Comparison of ENCODE assay signal across 14 mouse cellular contexts in genomic region chr10:39612131-39612530, GRCm38 (mm10). TPM values are rescaled to one million over a fixed set of nuclear protein-coding genes. Genes with fewer than 3 reads are reported as not detected.
DNase-seq lines count a peak whose midpoint lies in the region; ATAC-seq lines count a peak whose summit lies in the region.
"Had no signal": no experiment of that assay in that cellular context is flagged by ENCODE, and none has a peak within 500 bp of the region (broad histone marks: within the 10 kb centered on the region; RNA-seq: fewer than 3 reads in every experiment).

No protein-coding gene starts in this region.

- peak overlapping the region; percentile 79; the same call in 1 of the 2 replicates for H3K4me2 ChIP-seq in heart, embryonic 13.5 days
- peak overlapping the region; percentile 63 for H3K4me2 ChIP-seq in lung, embryonic 16.5 days (ENCODE audit: low read depth, low read length)
- peak overlapping the region; percentile 54 for H3K4me2 ChIP-seq in stomach, embryonic 14.5 days (replicated peaks; ENCODE audit: low read depth, low read length)
- H3K4me2 ChIP-seq in hindbrain, embryonic 16.5 days (ENCODE audit: low read length) = no peak overlapping the region

- ATAC-seq in heart, embryonic 13.5 days (ENCODE audit: extremely low read depth, insufficient number of reproducible peaks, low FRiP score, low TSS enrichment) = no peak
- no peak for ATAC-seq in lung, embryonic 16.5 days (ENCODE audit: low read depth)
- peak; percentile 34; the same call in 1 of the 2 replicates for ATAC-seq in granulocyte monocyte progenitor cell, adult 5-6 weeks (replicated peaks; ENCODE audit: poor library complexity, severe bottlenecking)
- ATAC-seq in stomach, embryonic 14.5 days (ENCODE audit: insufficient number of reproducible peaks, insufficient read depth, low FRiP score, low read depth) = no peak
- no peak for ATAC-seq in hindbrain, embryonic 16.5 days
- ATAC-seq: midbrain, embryonic 16.5 days had no signal

- H3K9ac ChIP-seq in heart, embryonic 13.5 days = no peak overlapping the region
- H3K9ac ChIP-seq in lung, embryonic 16.5 days (ENCODE audit: low read length) = 0 out of 2 replicates have a peak overlapping the region, but pooled peaks have one; percentile 5
- H3K9ac ChIP-seq in stomach, embryonic 14.5 days (replicated peaks; ENCODE audit: low read depth, low read length) = no peak overlapping the region
- no peak overlapping the region for H3K9ac ChIP-seq in hindbrain, embryonic 16.5 days (ENCODE audit: low read depth, low read length)
- H3K9ac ChIP-seq: liver, embryonic 15.5 days had no signal

- WGBS in heart, embryonic 13.5 days = 59% methylated on average over 2 of the region's 2 CpGs
- 43% methylated on average over 2 of the region's 2 CpGs for WGBS in lung, embryonic 16.5 days
- WGBS in stomach, embryonic 14.5 days = 56% methylated on average over 2 of the region's 2 CpGs
- 59% methylated on average over 2 of the region's 2 CpGs for WGBS in hindbrain, embryonic 16.5 days

- no peak overlapping the region for H3K4me3 ChIP-seq in heart, embryonic 13.5 days
- H3K4me3 ChIP-seq in lung, embryonic 16.5 days (ENCODE audit: low read length) = peak overlapping the region; percentile 57; the same call in 1 of the 2 replicates
- 0 out of 2 replicates have a peak overlapping the region, but pooled peaks have one; percentile 47 for H3K4me3 ChIP-seq in stomach, embryonic 14.5 days (ENCODE audit: low read depth, low read length)
- no peak overlapping the region for H3K4me3 ChIP-seq in hindbrain, embryonic 16.5 days (ENCODE audit: low read length)

- H3K27me3 ChIP-seq in heart, embryonic 13.5 days (replicated peaks) = no peaks in the 10 kb centered on the region
- H3K27me3 ChIP-seq in lung, embryonic 16.5 days (ENCODE audit: control insufficient read depth, insufficient read depth, low read depth, low read length) = no peaks in the 10 kb centered on the region
- H3K27me3 ChIP-seq in stomach, embryonic 14.5 days (ENCODE audit: control insufficient read depth, insufficient read depth, low read length) = no peaks in the 10 kb centered on the region
- H3K27me3 ChIP-seq in hindbrain, embryonic 16.5 days (replicated peaks; ENCODE audit: control insufficient read depth, insufficient read depth, low read length) = no peaks in the 10 kb centered on the region
- H3K27me3 ChIP-seq: liver, embryonic 15.5 days had no signal

- H3K27ac ChIP-seq in heart, embryonic 13.5 days (replicated peaks) = peak overlapping the region; percentile 96
- peak overlapping the region; percentile 99 for H3K27ac ChIP-seq in lung, embryonic 16.5 days (ENCODE audit: low read length)
- H3K27ac ChIP-seq in stomach, embryonic 14.5 days (ENCODE audit: low read length) = peak overlapping the region; percentile 98
- no peak overlapping the region for H3K27ac ChIP-seq in hindbrain, embryonic 16.5 days (ENCODE audit: low read depth, low read length)

- H3K4me1 ChIP-seq in heart, embryonic 13.5 days = peaks cover 46% of the 10 kb centered on the region
- peaks cover 41% of the 10 kb centered on the region for H3K4me1 ChIP-seq in lung, embryonic 16.5 days (replicated peaks; ENCODE audit: control insufficient read depth, insufficient read depth, low read length)
- H3K4me1 ChIP-seq in stomach, embryonic 14.5 days (ENCODE audit: control insufficient read depth, insufficient read depth, low read length) = peaks cover 29% of the 10 kb centered on the region
- peaks cover 14% of the 10 kb centered on the region for H3K4me1 ChIP-seq in hindbrain, embryonic 16.5 days (ENCODE audit: control insufficient read depth, insufficient read depth, low read depth, low read length)

- peaks cover 11% of the 10 kb centered on the region for H3K9me3 ChIP-seq in heart, embryonic 13.5 days
- 0 out of 2 replicates have a peak, but pooled peaks cover 2% of the 10 kb centered on the region for H3K9me3 ChIP-seq in lung, embryonic 16.5 days (ENCODE audit: control insufficient read depth, low read length)
- no peaks in the 10 kb centered on the region for H3K9me3 ChIP-seq in stomach, embryonic 14.5 days (ENCODE audit: control insufficient read depth, low read depth, low read length)
- H3K9me3 ChIP-seq in hindbrain, embryonic 16.5 days (ENCODE audit: control insufficient read depth, low read length) = no peaks in the 10 kb centered on the region
- H3K9me3 ChIP-seq: liver, embryonic 15.5 days had no signal

- DNase-seq in heart, adult 8-10 months (ENCODE audit: low spot score) = no peak
- DNase-seq in lung, postnatal 10 days = no peak
- DNase-seq in cerebellum, adult 8-10 months = no peak
- DNase-seq: adrenal gland, adult 8-10 months; cerebellum, adult 11 months; kidney, adult 11 months; right cerebral cortex, postnatal 14 days had no signal

- peaks cover 6% of the 10 kb centered on the region for H3K36me3 ChIP-seq in heart, embryonic 13.5 days
- peaks cover 5% of the 10 kb centered on the region for H3K36me3 ChIP-seq in lung, embryonic 16.5 days (ENCODE audit: control insufficient read depth, insufficient read depth, low read length)
- no peaks in the 10 kb centered on the region for H3K36me3 ChIP-seq in stomach, embryonic 14.5 days (ENCODE audit: control insufficient read depth, insufficient read depth, low read length)
- no peaks in the 10 kb centered on the region for H3K36me3 ChIP-seq in hindbrain, embryonic 16.5 days (ENCODE audit: control insufficient read depth, insufficient read depth, low read length)
- H3K36me3 ChIP-seq: liver, embryonic 15.5 days had no signal

RNA-seq across cellular contexts. Expression of gene Traf3ip2, which starts 0.6 kb away (rescaled TPM):
- polyA plus RNA-seq in heart, embryonic 13.5 days (2015; fragmentation: Nextera tagmentation; extraction: Ambion mirVana) = 10.1 and 10.3 TPM in 2 replicates
- 1 to 10 TPM; 5.3 to 7.3 (median 6.0) TPM for total RNA-seq in heart, adult 8-10 months (2022)
- polyA plus RNA-seq in lung, embryonic 16.5 days (2015; fragmentation: Nextera tagmentation; extraction: Ambion mirVana) = 34.2 and 37.9 TPM in 2 replicates
- 2.5 and 9.6 TPM in 2 replicates for total RNA-seq in granulocyte monocyte progenitor cell, adult 5-6 weeks (2014; fragmentation: Nextera tagmentation)
- 2.9 and 8.5 TPM in 2 replicates for total RNA-seq in granulocyte monocyte progenitor cell, adult 5-6 weeks (2017)
- 30.2 and 32.6 TPM in 2 replicates for polyA plus RNA-seq in stomach, embryonic 14.5 days (2014; fragmentation: Nextera tagmentation; extraction: Ambion mirVana)
- 6.7 and 8.0 TPM in 2 replicates for polyA plus RNA-seq in hindbrain, embryonic 16.5 days (2015; fragmentation: Nextera tagmentation; extraction: Ambion mirVana)

Comparison
In these comparisons a context has a peak if more than half of its experiments do, and no peak if none do; other contexts are left out.
1. H3K4me3 ChIP-seq: peak in lung, embryonic 16.5 days (single experiment) and stomach, embryonic 14.5 days (single experiment); none in heart, embryonic 13.5 days (single experiment) and hindbrain, embryonic 16.5 days (single experiment).